Mouse (Mus musculus): ENCODE results near the gene Saxo2.

DNA sequence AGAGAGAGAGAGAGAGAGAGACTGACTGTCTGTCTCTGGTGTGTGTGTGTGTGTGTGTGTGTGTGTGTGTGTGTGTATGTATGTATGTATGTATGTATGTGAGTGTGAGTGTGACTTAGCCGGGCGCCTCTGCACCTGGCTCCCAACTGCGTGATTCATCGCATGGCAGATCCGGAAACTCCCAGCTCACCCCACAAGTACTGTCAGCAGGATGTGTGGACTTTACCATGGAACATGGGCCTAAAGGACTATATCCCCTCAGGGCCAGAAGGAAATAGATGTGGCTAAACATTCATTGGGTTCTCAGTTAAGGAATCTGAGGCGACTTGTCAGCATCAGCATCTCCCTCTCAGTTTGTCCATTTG lies 735 bp upstream of the Saxo2 start:
- TF ChIP-seq CTCF (IDR thresholded peaks at IDR 0.05; ENCODE audit: low read depth) (no peak), EP300 (IDR thresholded peaks at IDR 0.05; ENCODE audit: low read depth) (no peak)

All from heart, postnatal 0 days (tissue).